Comparison of ENCODE assay signal across 12 mouse cellular contexts in the genomic region with DNA sequence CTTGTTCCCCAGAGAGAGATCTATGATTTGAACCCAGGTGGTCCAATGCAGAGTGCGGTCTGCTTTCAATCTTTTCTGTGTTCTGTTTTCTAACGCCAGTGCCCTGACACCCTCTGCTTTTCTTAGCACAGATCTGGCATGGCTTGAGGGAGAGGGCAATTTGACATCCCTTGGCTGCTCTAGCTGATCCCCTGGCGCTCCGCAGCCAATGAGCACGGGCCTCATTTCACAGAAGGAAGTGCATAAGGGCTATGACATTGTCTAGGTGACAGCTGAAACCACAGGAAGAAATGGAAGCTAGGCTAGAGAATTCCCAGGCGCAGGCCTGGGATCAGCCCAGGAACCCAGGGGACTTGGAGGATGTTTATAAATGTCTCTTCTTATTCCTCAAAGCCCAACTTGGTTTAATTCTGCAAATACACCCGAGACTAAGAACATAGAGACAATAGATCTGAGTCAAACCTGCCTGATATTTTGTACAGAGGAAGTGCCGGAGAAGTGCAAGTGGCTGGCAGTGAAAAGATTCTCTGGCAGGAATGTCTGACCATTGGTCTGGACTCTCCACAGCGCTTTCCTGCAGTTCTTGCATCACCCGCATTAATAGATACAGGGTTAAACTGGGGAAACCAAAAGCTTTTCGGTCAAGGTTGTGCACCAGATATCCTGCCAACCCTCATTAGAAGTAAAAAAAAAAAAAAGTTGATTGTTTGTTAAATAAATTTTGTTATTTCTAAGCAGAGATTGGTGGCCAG. TPM values are rescaled to one million over a fixed set of nuclear protein-coding genes. Genes with fewer than 3 reads are reported as not detected.
DNase-seq lines count a peak whose midpoint lies in the region; ATAC-seq lines count a peak whose summit lies in the region.
"Had no signal": no experiment of that assay in that cellular context is flagged by ENCODE, and none has a peak within 500 bp of the region (broad histone marks: within the 10 kb centered on the region; RNA-seq: fewer than 3 reads in every experiment).

No protein-coding gene starts in this region.

- H3K27me3 ChIP-seq in embryonic facial prominence, embryonic 11.5 days (ENCODE audit: control insufficient read depth, insufficient read depth, low read length), result no peaks in the 10 kb centered on the region
- H3K27me3 ChIP-seq in heart, embryonic 16.5 days (ENCODE audit: control insufficient read depth, insufficient read depth, low read length), result no peaks in the 10 kb centered on the region
- H3K27me3 ChIP-seq: forebrain, embryonic 15.5 days had no signal

- no peaks in the 10 kb centered on the region for H3K9me3 ChIP-seq in embryonic facial prominence, embryonic 11.5 days (replicated peaks; ENCODE audit: control insufficient read depth, low read length)
- no peaks in the 10 kb centered on the region for H3K9me3 ChIP-seq in heart, embryonic 16.5 days (replicated peaks; ENCODE audit: control insufficient read depth, low read length)
- H3K9me3 ChIP-seq: forebrain, embryonic 15.5 days; G1E had no signal

- DNase-seq in embryo, embryonic 11 days, result peak; percentile 27
- DNase-seq in embryo, embryonic 10.5 days (ENCODE audit: low spot score), result no peak
- peak; percentile 29 for DNase-seq in left cerebral cortex, postnatal 4 days
- DNase-seq in left cerebral cortex, adult 11 months (ENCODE audit: low spot score), result no peak
- DNase-seq in embryonic facial prominence, embryonic 11.5 days (ENCODE audit: low spot score), result peak; percentile 55
- no peak for DNase-seq in layer of hippocampus, adult 8-10 months (ENCODE audit: low spot score in 2 of 2)
- DNase-seq in ovary, postnatal 14 days (ENCODE audit: low spot score), result no peak
- DNase-seq: gastrocnemius, postnatal 25 days; liver, postnatal 0 days had no signal

- no peak overlapping the region for H3K4me3 ChIP-seq in embryonic facial prominence, embryonic 11.5 days (ENCODE audit: low read depth, low read length)
- H3K4me3 ChIP-seq in heart, embryonic 16.5 days (ENCODE audit: low read length), result no peak overlapping the region
- H3K4me3 ChIP-seq: forebrain, embryonic 15.5 days had no signal

- H3K36me3 ChIP-seq in embryonic facial prominence, embryonic 11.5 days (replicated peaks; ENCODE audit: control insufficient read depth, insufficient read depth, low read depth, low read length), result no peaks in the 10 kb centered on the region
- no peaks in the 10 kb centered on the region for H3K36me3 ChIP-seq in heart, embryonic 16.5 days (ENCODE audit: control insufficient read depth, insufficient read depth)
- H3K36me3 ChIP-seq: forebrain, embryonic 15.5 days; G1E had no signal

- intact Hi-C loops in left cerebral cortex, postnatal 4 days (cut with DNase I), result no loop called here

- H3K4me1 ChIP-seq in embryonic facial prominence, embryonic 11.5 days (ENCODE audit: control insufficient read depth, insufficient read depth, low read length), result no peaks in the 10 kb centered on the region
- H3K4me1 ChIP-seq in heart, embryonic 16.5 days (ENCODE audit: control insufficient read depth, insufficient read depth, low read length), result 0 out of 2 replicates have a peak, but pooled peaks cover 3% of the 10 kb centered on the region
- H3K4me1 ChIP-seq: forebrain, embryonic 15.5 days had no signal

- no peak overlapping the region for H3K9ac ChIP-seq in embryonic facial prominence, embryonic 11.5 days (replicated peaks; ENCODE audit: low read length)
- H3K9ac ChIP-seq in heart, embryonic 16.5 days (ENCODE audit: low read length), result no peak overlapping the region
- H3K9ac ChIP-seq: forebrain, embryonic 15.5 days; liver, postnatal 0 days had no signal

- WGBS in embryonic facial prominence, embryonic 11.5 days, result 57% methylated on average over 11 of the region's 11 CpGs
- 49% methylated on average over 11 of the region's 11 CpGs for WGBS in heart, embryonic 16.5 days

- no peak overlapping the region for H3K4me2 ChIP-seq in embryonic facial prominence, embryonic 11.5 days (ENCODE audit: low read depth, low read length)
- H3K4me2 ChIP-seq in heart, embryonic 16.5 days (ENCODE audit: low read depth, low read length), result no peak overlapping the region
- H3K4me2 ChIP-seq: forebrain, embryonic 15.5 days had no signal

- peak; percentile 67; the same call in 1 of the 2 replicates for ATAC-seq in embryonic facial prominence, embryonic 11.5 days (replicated peaks; ENCODE audit: insufficient number of reproducible peaks, low FRiP score, low TSS enrichment, low read depth)
- peak; percentile 32; the same call in 1 of the 2 replicates for ATAC-seq in heart, embryonic 16.5 days (replicated peaks; ENCODE audit: extremely low read depth, insufficient read depth, low FRiP score)
- ATAC-seq: forebrain, embryonic 15.5 days; liver, postnatal 0 days had no signal

- no peak overlapping the region for H3K27ac ChIP-seq in embryonic facial prominence, embryonic 11.5 days (replicated peaks; ENCODE audit: low read depth, low read length)
- H3K27ac ChIP-seq in heart, embryonic 16.5 days (ENCODE audit: low read length), result peak overlapping the region; percentile 46; the same call in 1 of the 2 replicates
- H3K27ac ChIP-seq: forebrain, embryonic 15.5 days had no signal

RNA-seq across cellular contexts. Expression of a gene that starts 28.2 kb away (rescaled TPM):
- total RNA-seq in left cerebral cortex, postnatal 4 days (2021), result 10 to 100 TPM; 11.5 to 12.7 TPM
- polyA plus RNA-seq in embryonic facial prominence, embryonic 11.5 days (2014; fragmentation: Nextera tagmentation; extraction: Ambion mirVana), result 10.4 and 10.9 TPM in 2 replicates
- 19.7 and 20.4 TPM in 2 replicates for polyA plus RNA-seq in heart, embryonic 16.5 days (2015; fragmentation: Nextera tagmentation; extraction: Ambion mirVana)
- total RNA-seq in layer of hippocampus, adult 8-10 months (2022), result 10 to 100 TPM in 1 of 4 experiments, 1 to 10 TPM in 3; 9.4 to 10.9 (median 9.7) TPM
- total RNA-seq: G1E had no signal

RNA-seq across cellular contexts. Expression of a gene that starts 40.4 kb away (rescaled TPM):
- total RNA-seq in left cerebral cortex, postnatal 4 days (2021), result 10 to 100 TPM; 28.6 to 29.8 TPM
- 78.0 and 87.0 TPM in 2 replicates for polyA plus RNA-seq in embryonic facial prominence, embryonic 11.5 days (2014; fragmentation: Nextera tagmentation; extraction: Ambion mirVana)
- polyA plus RNA-seq in heart, embryonic 16.5 days (2015; fragmentation: Nextera tagmentation; extraction: Ambion mirVana), result 28.2 and 37.5 TPM in 2 replicates
- total RNA-seq in layer of hippocampus, adult 8-10 months (2022), result 10 to 100 TPM; 18.7 to 24.6 (median 21.0) TPM

Comparison
In these comparisons a context has a peak if more than half of its experiments do, and no peak if none do; other contexts are left out.
1. DNase-seq: peak in embryo, embryonic 11 days (single experiment), left cerebral cortex, postnatal 4 days (single experiment) and embryonic facial prominence, embryonic 11.5 days (single experiment); none in embryo, embryonic 10.5 days (single experiment), left cerebral cortex, adult 11 months (single experiment), layer of hippocampus, adult 8-10 months (0 of 2) and ovary, postnatal 14 days (single experiment).